Mouse (Mus musculus): ENCODE results near the gene Thpo. TPM values are rescaled to one million over a fixed set of nuclear protein-coding genes. Genes with fewer than 3 reads are reported as not detected.

The Thpo gene
- total and polyA plus RNA-seq, 2 experiments from 2014 or later = 0.51 to 1.0 TPM

DNA sequence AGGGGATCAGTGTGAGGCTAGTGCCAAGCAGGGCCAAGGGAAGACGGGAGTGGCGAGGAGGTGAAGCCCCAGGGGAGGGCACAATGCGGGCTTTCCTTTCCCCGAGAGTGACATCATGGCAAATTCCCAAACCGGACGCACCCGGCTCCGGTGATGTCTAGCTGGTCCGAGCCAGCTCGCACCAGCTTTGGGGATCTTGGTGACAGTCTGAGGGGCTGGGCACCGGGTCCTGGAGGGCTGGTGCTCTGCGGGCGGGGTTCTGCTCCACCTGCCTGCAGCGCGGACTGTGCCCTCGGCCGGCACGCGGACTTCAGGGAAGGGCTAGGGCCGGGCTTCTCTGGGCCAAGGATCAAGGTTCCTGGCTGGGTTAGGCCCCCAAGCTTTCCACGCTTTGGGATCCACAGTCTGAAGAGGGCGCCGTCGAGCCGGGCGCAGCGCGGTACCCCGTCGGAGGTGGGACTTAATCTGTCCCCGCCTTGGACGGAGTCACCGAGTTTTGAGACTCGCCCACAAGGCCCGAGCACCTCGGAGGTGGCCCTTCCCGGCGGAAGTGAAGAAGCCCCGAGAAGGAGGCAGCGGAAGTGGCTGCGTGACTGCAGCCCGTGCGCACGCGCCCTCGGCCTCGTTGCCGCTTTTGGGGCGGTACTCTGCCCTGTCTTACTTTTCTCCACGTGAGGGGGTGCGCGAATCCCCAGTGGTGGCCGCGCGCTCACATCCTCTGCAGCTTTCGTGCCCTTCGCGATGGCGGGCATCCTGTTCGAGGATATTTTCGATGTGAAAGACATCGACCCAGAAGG lies 16.9 kb downstream of the Thpo start, which contains the start of the genes Polr2h and Clcn2:
TSS of gene Polr2h (plus strand) at position 485 of the 797 bp plus-strand sequence.
TSS of gene Clcn2 (minus strand) at position 566 of the 797 bp plus-strand sequence.
- no peaks in the 10 kb centered on the region for H3K27me3 ChIP-seq (ENCODE audit: insufficient read depth, low read length)
- peak; percentile 91 for ATAC-seq
- WGBS = 2% methylated on average over 62 of the region's 62 CpGs

DNA sequence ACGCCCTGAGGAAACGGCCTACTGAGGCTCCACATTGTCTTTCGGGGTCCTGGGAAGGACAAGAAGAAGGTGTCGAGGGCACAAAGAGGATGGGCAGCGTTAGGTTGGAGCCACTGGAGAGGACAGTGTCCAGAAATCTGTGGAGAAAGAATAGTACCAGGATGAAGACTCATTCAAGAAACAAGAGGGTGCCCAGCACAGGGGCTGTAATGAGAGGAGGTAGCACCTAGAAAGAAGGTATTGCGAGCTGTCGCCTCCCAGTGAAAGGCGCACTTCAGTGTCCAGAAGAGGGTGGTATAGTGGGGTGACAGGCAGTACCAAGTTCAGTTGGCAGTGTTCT lies 17.5 kb downstream of the Thpo start:
- H3K9ac ChIP-seq = peak overlapping the region; percentile 84
- no peaks in the 10 kb centered on the region for H3K9me3 ChIP-seq (ENCODE audit: low read length)
- H3K36me3 ChIP-seq (ENCODE audit: insufficient read depth) = peaks cover 24% of the 10 kb centered on the region
- no peak for TF ChIP-seq CTCF (IDR thresholded peaks at IDR 0.05; ENCODE audit: low read depth)
- H3K27ac ChIP-seq (ENCODE audit: low read depth, low read length) = peak overlapping the region; percentile 94
- H3K4me1 ChIP-seq (ENCODE audit: insufficient read depth) = peaks cover 14% of the 10 kb centered on the region
- H3K4me3 ChIP-seq (ENCODE audit: low read depth, low read length) = peak overlapping the region; percentile 69
- peak overlapping the region; percentile 84 for H3K4me2 ChIP-seq (ENCODE audit: low read depth)
- no peaks in the 10 kb centered on the region for H3K27me3 ChIP-seq (ENCODE audit: insufficient read depth, low read length)
- DNase-seq (no peak), ATAC-seq (no peak)
- 3% methylated on average over 8 of the region's 8 CpGs for WGBS

More for the DNA sequence above, 16.9 kb downstream of the Thpo start, which contains the start of the genes Polr2h and Clcn2:
- Histone ChIP-seq H3K9ac (peak within 1 kb of the TSS; percentile 84), H3K9me3 (ENCODE audit: low read length) (no peaks in the 10 kb centered on the region), H3K4me3 (ENCODE audit: low read depth, low read length) (peak within 1 kb of the TSS; percentile 69), H3K27ac (ENCODE audit: low read depth, low read length) (peak within 1 kb of the TSS; percentile 94), H3K36me3 (ENCODE audit: insufficient read depth) (peaks cover 25% of the 10 kb centered on the region), H3K4me2 (ENCODE audit: low read depth) (peak within 1 kb of the TSS; percentile 84), H3K4me1 (ENCODE audit: insufficient read depth) (peaks cover 14% of the 10 kb centered on the region)
- TF ChIP-seq CTCF (IDR thresholded peaks at IDR 0.05; ENCODE audit: low read depth) = peak; percentile 66
- DNase-seq = peak; percentile 96

DNA sequence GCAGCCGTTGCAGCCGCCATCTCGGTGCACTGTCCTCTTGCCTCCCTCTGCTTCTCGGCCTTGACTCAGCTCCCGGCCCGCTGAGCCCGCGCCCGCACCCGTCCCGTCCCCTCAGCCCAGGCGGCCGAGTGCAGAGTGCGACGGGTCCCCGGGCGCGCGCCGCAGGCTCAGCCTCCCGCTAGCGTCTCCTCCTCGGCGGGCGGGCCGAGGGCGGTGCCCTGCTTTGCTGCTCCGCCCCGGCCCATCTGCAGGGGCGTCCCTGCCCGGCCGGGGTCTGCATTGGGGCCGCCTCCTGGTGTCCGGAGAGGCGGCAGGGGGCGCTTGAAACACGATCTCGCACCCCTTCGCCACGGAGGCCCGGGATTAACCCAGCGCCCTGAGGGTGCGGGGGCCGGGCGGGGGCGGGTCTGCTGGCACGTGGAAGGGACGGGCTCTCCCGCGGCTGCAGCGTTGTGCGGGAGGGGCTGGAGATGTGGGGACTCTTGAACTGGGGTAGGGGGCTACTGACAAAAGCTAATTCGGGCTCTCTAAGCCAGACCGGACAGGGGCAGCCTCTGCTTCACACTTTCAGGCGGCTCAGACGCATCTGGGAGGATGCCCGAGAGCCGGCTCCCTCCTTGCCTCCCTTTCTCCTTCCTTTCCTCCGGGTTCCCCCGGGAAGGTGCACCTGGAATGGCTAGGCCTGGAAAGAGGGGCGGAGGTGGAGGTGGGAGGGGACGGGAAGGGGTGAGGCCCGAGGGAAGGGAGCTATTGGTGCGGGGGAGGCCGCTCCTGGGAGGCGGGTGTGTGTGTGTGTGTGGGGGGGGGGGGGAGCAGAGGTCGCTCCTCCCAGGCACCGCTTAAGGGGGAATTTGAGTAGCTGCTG lies 18.1 kb downstream of the Thpo start:
- peak overlapping the region; percentile 94 for H3K27ac ChIP-seq (ENCODE audit: low read depth, low read length)
- peak; percentile 73 for ATAC-seq
- H3K36me3 ChIP-seq (ENCODE audit: insufficient read depth) = peaks cover 19% of the 10 kb centered on the region; the same call in 1 of the 2 replicates
- H3K4me2 ChIP-seq (ENCODE audit: low read depth) = peak overlapping the region; percentile 84
- no peaks in the 10 kb centered on the region for H3K9me3 ChIP-seq (ENCODE audit: low read length)
- no peaks in the 10 kb centered on the region for H3K27me3 ChIP-seq (ENCODE audit: insufficient read depth, low read length)
- peak; percentile 85 for DNase-seq
- peak overlapping the region; percentile 84 for H3K9ac ChIP-seq
- H3K4me3 ChIP-seq (ENCODE audit: low read depth, low read length) = peak overlapping the region; percentile 69
- peaks cover 14% of the 10 kb centered on the region for H3K4me1 ChIP-seq (ENCODE audit: insufficient read depth)
- TF ChIP-seq CTCF (IDR thresholded peaks at IDR 0.05; ENCODE audit: low read depth) = peak; percentile 57
- 2% methylated on average over 63 of the region's 68 CpGs for WGBS

DNA sequence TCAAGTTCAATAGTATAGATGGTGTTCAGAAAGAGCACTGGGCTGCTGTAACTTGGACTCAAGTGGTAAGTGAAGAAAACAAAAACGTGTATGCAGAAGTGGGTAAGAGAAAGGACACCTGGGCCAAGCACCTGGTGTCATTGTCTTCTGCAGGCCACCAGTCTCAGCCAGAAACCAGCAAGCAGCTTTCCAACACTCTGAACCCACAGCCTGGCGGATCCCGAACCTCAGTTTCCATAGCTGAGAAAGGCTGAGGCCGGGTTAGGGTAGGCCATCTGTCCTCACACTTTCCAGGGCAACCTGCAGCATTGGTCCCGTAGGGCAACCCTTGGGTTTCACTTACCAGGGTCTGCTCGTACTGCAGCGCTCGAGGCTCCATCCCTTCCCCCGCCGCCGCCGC lies 18.7 kb downstream of the Thpo start:
- Histone ChIP-seq H3K27ac (ENCODE audit: low read depth, low read length) (peak overlapping the region; percentile 94), H3K9ac (peak overlapping the region; percentile 84), H3K4me3 (ENCODE audit: low read depth, low read length) (peak overlapping the region; percentile 69), H3K4me2 (ENCODE audit: low read depth) (peak overlapping the region; percentile 84), H3K4me1 (ENCODE audit: insufficient read depth) (peaks cover 14% of the 10 kb centered on the region), H3K9me3 (ENCODE audit: low read length) (no peaks in the 10 kb centered on the region), H3K27me3 (ENCODE audit: insufficient read depth, low read length) (no peaks in the 10 kb centered on the region), H3K36me3 (ENCODE audit: insufficient read depth) (peaks cover 19% of the 10 kb centered on the region; the same call in 1 of the 2 replicates)
- ATAC-seq (no peak), DNase-seq (no peak)
- no peak for TF ChIP-seq CTCF (IDR thresholded peaks at IDR 0.05; ENCODE audit: low read depth)
- WGBS = 2% methylated on average over 12 of the region's 12 CpGs

DNA sequence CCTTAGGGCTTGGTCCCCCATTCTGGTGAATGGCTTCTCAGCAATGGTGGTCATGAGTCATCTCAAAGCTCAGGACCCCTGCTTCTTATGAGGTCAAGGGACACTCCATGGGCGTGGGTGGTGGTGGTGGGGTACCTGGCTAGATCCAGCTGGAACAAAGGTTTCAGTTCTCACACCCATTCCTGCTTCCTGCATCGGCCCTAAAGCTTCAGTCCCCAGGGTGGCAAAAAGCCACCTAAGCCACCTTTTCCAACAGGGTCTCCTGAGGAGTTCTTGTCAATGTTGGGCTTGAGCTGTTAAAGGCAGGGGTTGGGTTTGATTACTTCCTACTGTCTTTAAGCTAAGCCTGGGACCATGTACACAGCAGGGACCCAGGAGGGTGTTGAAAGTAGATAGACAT lies 19.1 kb downstream of the Thpo start:
- DNase-seq (no peak), ATAC-seq (no peak)
- 55% methylated on average over 2 of the region's 2 CpGs for WGBS
- no peaks in the 10 kb centered on the region for H3K9me3 ChIP-seq (ENCODE audit: low read length)
- no peaks in the 10 kb centered on the region for H3K27me3 ChIP-seq (ENCODE audit: insufficient read depth, low read length)
- no peak for TF ChIP-seq CTCF (IDR thresholded peaks at IDR 0.05; ENCODE audit: low read depth)
- peaks cover 14% of the 10 kb centered on the region for H3K4me1 ChIP-seq (ENCODE audit: insufficient read depth)
- H3K9ac ChIP-seq = peak overlapping the region; percentile 84
- H3K4me2 ChIP-seq (ENCODE audit: low read depth) = peak overlapping the region; percentile 84
- peak overlapping the region; percentile 69 for H3K4me3 ChIP-seq (ENCODE audit: low read depth, low read length)
- no peak overlapping the region for H3K27ac ChIP-seq (ENCODE audit: low read depth, low read length)
- peaks cover 18% of the 10 kb centered on the region for H3K36me3 ChIP-seq (ENCODE audit: insufficient read depth)

DNA sequence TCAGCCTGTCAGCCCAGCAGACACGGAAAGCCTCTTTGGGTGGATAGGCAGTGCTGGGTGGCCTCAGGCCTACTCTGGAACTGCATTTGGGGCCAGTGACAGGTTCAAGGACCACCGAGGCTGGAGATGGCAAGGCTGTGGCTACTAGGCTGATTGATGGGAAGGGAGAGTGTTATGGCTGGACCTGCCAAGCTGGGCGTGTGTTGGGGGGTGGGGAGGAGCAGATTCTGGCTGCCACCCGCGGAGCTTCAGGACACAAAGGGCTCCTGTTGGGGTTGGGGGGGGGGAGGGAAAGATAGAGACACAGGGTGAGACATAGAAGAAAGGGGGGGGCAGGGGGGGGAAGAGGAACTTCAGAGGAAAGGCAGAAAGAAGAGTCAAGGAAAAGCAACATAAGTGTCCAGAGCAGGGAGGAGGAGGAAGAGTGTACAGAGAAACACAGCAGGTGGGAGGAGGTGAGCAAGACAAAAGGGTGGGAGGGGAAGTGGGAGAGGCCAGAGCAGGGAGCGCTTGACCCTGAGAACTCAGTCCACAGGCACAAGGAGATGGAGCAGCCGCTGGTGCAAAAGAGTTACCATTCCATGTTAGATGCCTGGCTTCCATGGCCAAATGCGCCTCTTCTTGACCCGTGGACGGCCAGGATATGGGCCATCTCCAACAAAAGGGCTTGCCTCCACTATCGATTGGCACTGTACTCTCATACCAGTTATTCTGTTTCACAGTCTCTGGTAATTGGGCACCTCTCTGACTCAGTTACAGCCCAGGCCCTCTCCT lies 19.8 kb downstream of the Thpo start:
- no peak for DNase-seq
- Histone ChIP-seq H3K4me1 (ENCODE audit: insufficient read depth) (peaks cover 14% of the 10 kb centered on the region), H3K4me3 (ENCODE audit: low read depth, low read length) (peak overlapping the region; percentile 69; the same call in 1 of the 2 replicates), H3K27me3 (ENCODE audit: insufficient read depth, low read length) (no peaks in the 10 kb centered on the region), H3K27ac (ENCODE audit: low read depth, low read length) (no peak overlapping the region), H3K9me3 (ENCODE audit: low read length) (no peaks in the 10 kb centered on the region), H3K4me2 (ENCODE audit: low read depth) (peak overlapping the region; percentile 84), H3K36me3 (ENCODE audit: insufficient read depth) (peaks cover 17% of the 10 kb centered on the region), H3K9ac (0 out of 2 replicates have a peak overlapping the region, but pooled peaks have one; percentile 84)
- WGBS = 36% methylated on average over 11 of the region's 11 CpGs
- no peak for ATAC-seq
- no peak for TF ChIP-seq CTCF (IDR thresholded peaks at IDR 0.05; ENCODE audit: low read depth)

Data from forebrain, postnatal 0 days (tissue).